Mouse (Mus musculus) CD4-positive, CD25-positive, alpha-beta regulatory T cell, adult 2 months (primary cell): Measurements from ENCODE around the gene Cfap97d1.
A peak's percentile ranks its signal among the peaks of the same experiment; 100 is the strongest.

Experiments
- DNase-seq: peaks from one replicate; pipeline ENCODE4 v3.0.0-alpha.2; 2012; ENCODE audit warnings: low read depth, low spot score

The Cfap97d1 gene

GRCm38 (mm10) chr11:102034887-102035286 lies 50.8 kb downstream of the Cfap97d1 start:
- no peak for DNase-seq

- DNase-seq, result no peak
Observed at GRCm38 (mm10) chr11:102035456-102035960, 51.4 kb downstream of the Cfap97d1 start.

- DNase-seq, result no peak
Observed at GRCm38 (mm10) chr11:102036336-102036735, 52.3 kb downstream of the Cfap97d1 start.

- DNase-seq, result no peak
Observed at GRCm38 (mm10) chr11:102037789-102038188, 53.7 kb downstream of the Cfap97d1 start.

GRCm38 (mm10) chr11:102039487-102040137 lies 55.5 kb downstream of the Cfap97d1 start:
- no peak for DNase-seq

GRCm38 (mm10) chr11:102040138-102040524 lies 56.1 kb downstream of the Cfap97d1 start:
- peak; percentile 75 for DNase-seq

GRCm38 (mm10) chr11:102040646-102041045 lies 56.6 kb downstream of the Cfap97d1 start:
- DNase-seq, result peak; percentile 16

- DNase-seq, result no peak
Observed at GRCm38 (mm10) chr11:102041350-102041949, 57.4 kb downstream of the Cfap97d1 start, which contains the start of gene Cd300lg. TSS of gene Cd300lg (plus strand) at chr11:102041509.
